Mouse (Mus musculus) CH12F3 (cell line): ENCODE results near the gene 1700028J19Rik.

Experiments used
- in situ Hi-C: fragments of 300-500 bp; cut with MboI; formaldehyde crosslinking; loops from 2 replicates; pipeline ENCODE4 v1.14.3; 2020; ENCODE audit warnings: low sequenced_read_pairs

The 1700028J19Rik gene

DNA sequence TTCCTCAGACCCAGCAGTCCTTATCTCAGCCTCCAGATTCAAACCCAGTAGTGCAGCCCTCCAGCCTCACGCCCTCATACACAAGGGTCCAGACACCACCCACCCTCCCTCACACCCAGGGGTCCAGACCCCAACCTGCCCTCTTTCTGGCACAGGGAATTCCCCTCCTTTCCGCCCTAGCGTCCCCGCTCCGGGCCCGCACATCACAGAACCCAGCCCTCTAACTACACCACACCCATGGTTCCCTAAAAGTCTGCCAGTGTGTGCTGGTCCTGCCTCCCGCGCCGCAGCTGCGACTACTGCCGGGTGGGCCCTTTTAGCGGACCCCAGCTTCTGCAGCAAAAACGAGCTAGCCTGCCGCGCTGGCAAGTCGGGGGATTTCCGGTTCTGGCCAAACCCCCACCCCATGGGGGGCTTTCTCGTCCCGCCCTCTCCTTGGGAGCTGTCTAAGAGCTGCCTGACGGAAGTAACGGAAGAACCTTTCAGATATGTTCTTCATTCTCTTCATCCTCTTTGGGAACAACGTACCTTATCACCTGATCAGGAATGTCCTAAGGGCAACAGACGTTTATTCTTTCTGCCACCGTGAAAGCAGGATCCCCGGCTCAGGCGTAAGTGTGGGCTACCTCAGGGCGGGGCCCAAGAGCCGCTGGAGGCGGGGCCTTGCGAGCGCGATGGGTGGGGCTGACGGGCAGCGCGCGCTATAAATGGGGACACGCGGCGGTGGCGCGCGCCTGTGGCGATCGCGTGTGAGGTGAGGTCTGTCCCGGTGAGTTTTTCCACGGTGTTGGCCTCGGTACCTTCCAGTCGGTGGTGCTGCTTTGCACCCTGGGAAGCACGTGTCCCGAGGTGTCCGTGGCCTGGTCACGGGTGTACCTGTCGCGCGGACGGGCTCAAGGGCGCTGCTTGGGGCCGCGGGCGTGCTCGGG lies at the start of gene 1700028J19Rik, which contains the start of gene 2410002F23Rik:
Gene 1700028J19Rik, minus strand, starts transcription at position 641 of the 929 bp plus-strand sequence.
Gene 2410002F23Rik, plus strand, starts transcription at position 668 of the 929 bp plus-strand sequence.
- in situ Hi-C loops = no loop called here

DNA sequence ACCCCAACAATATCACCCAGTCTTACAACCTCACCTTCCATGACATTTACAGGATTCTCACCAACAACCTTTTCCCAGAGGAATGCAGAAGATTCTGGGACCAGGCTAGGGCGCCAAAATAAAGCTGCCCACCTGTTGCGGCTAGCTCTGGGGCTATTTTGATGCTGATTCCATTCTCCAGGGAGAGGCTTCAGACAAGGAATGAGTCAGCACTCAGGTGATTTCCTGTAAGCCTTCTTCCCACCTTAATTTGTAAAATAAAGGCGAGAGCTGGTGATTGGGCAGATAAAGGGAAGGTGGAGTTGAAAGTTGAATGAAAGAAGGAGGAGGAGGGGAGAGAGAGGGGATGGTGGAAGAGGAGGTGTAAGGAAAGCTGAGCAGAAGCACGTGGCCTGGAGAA lies 44.9 kb upstream of the 1700028J19Rik start:
- in situ Hi-C loops = no loop called here

DNA sequence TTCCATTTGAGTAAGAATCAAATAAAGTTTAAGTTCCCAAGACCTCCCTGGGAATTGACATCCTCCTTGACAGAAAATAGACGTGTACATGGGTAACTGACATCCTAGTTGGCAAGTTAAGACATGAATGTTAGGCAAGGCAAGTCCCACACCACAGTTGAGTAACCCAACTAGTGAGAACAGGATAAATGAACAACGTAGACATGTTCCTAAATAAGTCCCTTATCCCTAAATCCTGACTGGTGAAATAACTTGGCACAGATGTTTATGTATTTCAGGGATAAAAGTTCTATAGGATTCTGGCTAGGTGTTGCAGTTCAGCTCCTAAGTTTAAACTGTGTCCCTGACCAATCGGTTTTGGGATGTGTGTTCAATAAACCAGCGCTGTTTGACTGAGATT lies 44.5 kb upstream of the 1700028J19Rik start:
- in situ Hi-C loops = no loop called here

DNA sequence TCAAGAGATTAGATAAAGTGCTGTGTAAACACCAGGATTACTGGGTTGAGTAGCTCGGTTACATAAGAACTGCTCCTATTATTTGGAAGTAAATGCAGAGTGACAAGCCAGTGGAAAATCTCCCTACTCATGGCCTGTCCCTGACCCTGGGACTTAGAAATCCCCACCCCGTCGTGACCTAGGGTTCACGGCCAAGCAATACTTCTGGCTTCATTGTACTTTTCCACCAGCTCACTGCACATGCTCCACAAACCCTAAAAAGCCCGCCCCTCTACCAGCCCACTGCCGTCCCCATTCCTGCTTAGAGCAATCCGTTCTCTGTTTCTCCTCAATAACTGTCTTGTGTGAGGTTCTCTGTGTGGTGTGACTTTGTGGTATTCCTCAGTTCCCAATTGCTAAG lies 41.3 kb upstream of the 1700028J19Rik start:
- in situ Hi-C loops = no loop called here

DNA sequence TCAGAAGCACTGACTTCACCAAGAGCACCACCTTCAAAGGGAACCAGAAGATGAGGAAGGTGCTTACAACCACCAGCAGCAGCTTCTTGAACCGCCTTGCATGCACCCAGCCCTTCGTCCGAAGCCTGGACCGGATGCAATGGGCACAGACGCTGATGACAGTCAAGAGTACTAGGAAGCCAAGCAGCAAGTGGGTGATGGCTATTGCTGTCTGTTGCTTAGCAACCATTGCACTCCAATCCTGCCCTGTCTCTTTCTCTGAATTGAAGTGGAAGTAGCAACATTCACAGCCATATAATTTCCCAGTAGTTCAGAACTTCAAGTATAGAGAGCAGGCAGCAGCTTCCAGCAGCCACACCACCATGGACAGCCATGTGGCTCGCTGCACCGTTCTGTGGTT lies 35.1 kb upstream of the 1700028J19Rik start:
- in situ Hi-C loops = no loop called here

DNA sequence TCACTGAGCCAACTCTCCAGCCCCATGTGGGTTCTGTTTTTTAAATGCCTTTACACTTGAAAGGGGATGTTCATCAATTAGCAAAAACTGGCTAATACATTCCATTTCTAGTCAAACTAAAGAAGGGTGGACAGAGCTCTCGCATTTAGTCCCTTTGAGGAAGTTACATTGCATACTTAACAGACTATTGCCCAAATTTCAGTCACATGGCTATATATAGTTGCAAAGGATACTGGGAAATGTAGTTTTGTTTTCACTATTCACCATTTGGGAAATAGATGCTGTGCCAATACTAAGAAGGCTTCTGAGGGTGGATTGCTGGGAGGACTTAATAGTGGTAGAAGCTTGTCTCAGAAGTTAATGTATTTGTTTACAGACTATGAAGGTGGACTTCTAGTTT lies 34.5 kb upstream of the 1700028J19Rik start:
- in situ Hi-C loops = no loop called here

DNA sequence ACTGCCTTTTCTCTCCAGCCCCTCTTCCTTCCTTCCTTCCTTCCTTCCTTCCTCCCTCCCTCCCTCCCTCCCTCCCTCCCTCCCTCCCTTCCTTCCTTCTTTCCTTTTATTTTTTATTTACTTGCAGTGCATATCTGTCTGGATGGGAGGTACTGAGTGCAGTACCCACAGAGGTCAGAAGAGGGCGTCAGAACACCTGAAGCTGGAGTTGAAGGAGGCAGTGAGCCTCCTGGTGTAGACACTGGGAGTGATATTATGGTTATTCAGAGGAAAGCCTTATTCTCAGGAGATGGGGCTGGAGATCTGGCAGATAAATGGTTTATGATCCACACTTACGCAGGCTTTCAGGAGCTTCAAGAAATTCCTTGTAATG lies 30.7 kb upstream of the 1700028J19Rik start:
- in situ Hi-C loops = no loop called here

DNA sequence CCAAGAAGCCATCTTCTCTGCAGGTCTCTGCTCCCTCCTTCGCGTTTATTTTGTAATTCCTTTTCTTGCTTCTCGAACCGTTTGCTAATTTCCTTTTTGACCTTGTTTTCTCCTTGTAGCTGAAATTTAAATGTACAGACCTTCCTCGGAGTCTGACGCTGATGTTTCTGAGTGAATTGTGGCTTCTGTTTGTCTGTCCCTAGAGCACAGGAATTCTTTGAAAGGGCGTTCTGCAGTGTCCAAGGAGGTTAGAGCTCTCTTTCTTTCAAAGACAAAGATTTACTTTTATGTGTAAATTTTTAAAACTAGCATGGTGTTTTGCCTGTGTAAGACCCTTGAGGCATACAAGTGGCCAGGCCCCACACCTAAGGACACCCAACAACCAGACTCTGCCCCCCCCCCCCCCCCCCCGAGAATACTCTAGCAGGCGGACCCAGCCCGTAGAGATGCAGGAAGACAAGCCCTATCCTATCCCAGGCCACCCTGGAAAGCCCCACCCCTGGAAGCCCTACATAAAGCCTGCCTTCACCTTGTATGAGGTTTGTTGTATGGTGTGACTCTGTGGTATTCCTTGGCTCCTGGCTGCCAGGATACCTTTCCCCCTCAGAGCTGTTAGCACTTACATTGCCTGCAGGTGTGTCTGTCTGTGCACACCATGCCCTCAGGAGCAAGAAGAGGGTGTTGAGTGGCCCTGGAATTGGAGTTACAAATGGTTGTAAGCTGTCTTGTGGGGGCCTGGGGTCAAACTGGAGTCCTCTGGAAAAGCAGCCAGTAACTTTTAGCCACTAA lies 30.2 kb upstream of the 1700028J19Rik start:
- in situ Hi-C loops = no loop called here

DNA sequence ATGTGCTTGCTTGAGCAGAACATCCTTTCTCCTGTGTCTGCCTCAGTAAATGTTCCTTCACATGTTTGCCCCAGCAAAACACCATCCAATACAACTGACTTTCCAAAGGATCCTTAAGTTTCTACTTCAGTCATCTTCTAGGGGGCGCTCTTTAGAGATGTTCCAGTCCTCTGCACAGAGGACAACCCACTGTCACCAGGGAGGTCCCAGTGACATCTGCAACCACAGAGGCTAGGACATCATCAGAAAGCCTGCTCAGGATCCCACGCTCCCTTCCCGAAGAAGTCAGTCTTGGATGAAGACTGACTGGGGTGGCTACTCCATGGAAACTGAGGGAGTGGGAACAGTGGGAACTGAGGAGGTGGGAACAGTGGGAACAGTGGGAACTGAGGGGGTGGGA lies 29.1 kb upstream of the 1700028J19Rik start:
- in situ Hi-C loops = no loop called here

DNA sequence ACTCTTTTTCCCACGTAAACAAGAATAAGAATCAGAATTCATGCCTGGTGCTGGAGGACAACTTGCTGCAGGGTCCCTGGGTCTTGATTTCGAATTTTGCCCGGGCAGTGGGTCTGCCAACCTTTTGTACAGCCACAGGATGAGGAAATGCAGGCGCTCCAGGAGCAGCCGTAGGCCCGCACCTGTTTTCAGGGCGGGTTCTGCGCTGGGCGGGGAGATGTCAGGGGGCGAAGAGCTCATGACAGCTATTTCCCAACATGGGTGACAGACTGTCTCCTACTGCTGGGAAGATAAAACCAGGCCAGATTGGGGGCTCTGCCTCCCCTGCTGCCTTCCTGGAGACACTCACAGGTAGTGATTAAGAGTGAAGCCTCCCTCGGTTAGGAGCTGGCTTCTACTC lies 27.6 kb upstream of the 1700028J19Rik start:
- in situ Hi-C loops = loop anchor here (25.0 kb wide), 1 partner anchor 188 kb away; the partner anchor contains the start of genes Aspdh and Josd2

DNA sequence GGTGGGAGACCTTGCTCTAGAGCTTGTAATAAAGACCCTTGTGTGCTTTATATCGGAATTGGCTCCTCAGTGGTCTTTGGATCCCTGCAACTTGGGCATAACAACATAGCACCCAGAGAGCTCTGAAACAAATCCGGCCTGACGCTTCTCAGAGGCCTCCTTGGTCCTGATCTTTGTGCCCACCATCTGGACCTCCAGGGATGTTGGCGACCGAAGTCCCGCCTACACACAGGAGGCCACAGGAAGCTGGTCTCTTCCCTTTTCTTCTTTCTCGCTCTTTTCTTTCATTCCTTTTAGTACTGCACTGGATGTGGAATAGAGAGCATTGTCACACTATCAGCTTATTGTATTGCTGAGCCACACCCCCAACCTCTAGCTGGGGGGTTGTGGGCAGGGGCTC lies 27.0 kb upstream of the 1700028J19Rik start:
- in situ Hi-C loops = loop anchor here (25.0 kb wide), 1 partner anchor 189 kb away; the partner anchor contains the start of genes Aspdh and Josd2

DNA sequence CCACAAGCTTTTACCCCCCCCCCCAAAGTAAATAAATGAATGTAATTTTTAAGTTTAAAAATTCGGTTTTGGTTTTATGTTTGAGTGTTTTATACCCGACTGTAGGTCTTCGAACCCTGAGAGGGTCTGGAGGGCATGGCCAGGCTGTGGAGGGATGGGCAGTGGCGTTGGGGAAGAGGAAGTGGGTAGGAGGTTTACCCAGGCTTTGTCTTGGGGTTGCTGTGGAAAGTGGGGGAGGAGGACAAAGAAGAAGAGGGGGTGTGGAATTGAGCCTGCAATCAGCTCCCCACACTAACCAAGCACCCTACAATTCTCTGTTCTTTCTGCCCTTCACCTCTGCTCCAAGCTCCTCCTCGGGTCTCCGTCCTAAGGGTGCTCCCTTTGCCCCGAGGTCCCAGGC lies 26.1 kb upstream of the 1700028J19Rik start:
- in situ Hi-C loops = loop anchor here (25.0 kb wide), 1 partner anchor 190 kb away; the partner anchor contains the start of genes Aspdh and Josd2

DNA sequence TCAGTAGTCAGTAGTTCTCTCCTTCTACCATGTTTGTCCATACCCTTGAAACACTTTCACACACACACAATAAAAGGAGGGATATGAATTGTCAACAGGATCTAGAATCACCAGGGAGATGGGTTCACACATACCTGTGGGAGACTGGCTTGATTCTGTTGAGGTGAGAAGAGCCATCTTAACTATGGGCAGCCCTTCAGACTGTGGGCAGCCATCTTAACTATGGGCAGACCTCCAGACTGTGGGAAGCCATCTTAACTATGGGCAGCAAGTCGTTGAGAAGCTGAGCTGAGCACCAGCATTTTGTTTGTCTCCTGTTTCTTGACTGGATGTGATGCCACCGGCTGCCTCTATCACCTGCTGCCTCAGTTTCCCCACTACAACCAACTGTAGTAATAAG lies 24.8 kb upstream of the 1700028J19Rik start:
- in situ Hi-C loops = loop anchor here (25.0 kb wide), 1 partner anchor 191 kb away; the partner anchor contains the start of genes Aspdh and Josd2

DNA sequence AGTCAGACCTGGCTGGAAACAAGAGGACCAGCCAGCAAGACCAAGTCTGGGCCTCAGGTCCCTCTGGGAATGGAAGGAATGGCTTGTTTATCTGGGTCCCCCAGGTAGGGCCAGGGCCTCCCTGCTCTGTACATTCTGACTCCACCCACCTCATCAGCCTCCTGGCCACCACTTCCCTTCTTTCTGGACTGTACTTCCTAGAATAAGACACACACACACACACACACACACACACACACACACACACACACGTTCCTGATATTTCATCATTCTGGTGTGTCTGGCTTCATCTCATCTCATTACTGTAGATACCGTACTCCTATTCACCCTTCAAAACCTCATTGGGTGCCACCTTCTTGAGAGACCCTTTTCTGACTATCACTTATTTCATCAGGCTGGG lies 22.9 kb upstream of the 1700028J19Rik start:
- in situ Hi-C loops = loop anchor here (10.0 to 25.0 kb wide), 3 partner anchors 45 to 193 kb away; partner anchors contain the start of genes Aspdh, Josd2 and Shank1

DNA sequence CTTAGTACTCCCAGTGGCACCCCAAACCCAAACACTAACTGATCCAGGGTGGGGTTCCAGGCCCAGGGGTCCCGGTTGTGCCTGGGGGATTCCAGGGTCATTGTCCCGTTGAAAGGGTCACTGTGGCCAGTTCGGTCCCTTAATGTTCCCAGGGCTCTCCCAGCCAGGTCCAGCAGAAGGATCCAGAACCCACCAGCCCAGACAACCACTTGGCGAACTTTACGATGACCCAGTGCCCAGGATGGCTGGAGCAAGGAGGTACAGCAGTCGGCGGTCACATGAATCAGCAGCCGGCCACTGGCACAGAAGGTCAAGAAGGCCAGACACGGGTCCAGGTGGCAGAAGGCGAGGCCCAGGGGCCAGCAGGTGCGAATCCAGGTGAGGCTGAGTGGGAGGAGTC lies 21.6 kb upstream of the 1700028J19Rik start:
- in situ Hi-C loops = loop anchor here (10.0 to 25.0 kb wide), 3 partner anchors 47 to 194 kb away; partner anchors contain the start of genes Aspdh, Josd2 and Shank1

DNA sequence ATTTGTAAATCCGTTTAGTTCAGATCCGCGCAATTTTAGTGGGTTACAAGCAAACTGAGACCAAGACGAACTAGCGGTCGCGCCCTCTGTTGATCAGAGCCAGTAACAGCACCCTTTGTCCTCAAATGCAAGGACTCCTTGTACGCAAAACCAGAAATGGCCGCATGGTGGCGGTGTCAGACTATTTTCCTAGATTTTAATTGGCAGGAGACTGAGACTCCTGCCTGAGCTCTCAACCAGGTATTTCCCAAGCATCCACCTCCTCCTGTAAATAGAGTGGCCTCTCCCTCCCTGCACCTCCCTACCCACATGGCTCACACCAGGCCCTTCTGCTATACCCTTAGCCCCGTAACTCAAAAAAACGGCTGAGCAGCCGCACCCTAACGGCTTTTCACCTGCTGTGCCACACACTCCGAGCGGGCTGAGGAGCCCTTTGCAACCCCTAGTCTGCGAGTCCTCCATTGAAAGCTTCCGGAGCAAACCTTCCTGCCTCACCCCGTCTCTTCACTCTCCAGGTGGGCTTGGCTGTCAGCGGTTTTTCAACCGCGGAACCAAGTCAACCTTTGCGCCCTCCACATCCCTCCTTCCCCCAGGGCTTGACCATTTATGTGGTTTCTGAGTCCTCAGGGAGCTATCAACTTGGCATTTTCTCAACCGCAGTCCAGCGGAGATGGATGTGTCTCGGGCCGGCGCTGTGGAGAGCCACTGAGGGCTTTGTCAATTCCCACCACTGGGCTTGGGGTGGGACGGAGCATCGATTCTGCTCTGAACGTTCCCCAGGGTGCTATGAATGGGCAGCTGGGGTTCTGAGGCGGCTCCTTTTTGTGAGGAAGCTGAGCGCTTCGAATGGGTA lies 16.5 kb upstream of the 1700028J19Rik start:
- in situ Hi-C loops = loop anchor here (10.0 to 25.0 kb wide), 3 partner anchors 52 to 199 kb away; partner anchors contain the start of genes Aspdh, Josd2 and Shank1

DNA sequence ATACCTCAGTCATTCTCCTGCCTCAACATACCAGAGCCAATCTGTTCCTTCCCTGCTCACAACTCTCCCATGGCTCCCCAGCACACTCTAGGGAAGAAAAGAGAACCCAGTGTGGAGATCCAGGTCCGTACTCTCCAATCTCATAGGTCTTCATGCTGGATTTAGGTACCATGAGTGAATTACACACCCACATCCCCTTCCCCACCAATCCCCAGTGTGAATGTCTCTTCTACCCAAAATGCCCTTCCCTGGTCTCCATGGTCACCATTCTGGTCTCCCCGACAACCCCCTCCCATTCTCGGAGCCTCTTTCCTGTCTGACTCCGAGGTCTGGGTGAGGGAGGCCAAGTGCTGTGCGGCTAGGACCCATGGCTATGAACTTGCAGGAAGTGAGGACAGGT lies 14.7 kb upstream of the 1700028J19Rik start, which contains the start of gene Gm15517:
Gene Gm15517, plus strand, starts transcription at position 301 of the 400 bp plus-strand sequence.
- in situ Hi-C loops = loop anchor here (10.0 to 25.0 kb wide), 3 partner anchors 54 to 201 kb away; partner anchors contain the start of genes Aspdh, Josd2 and Shank1

DNA sequence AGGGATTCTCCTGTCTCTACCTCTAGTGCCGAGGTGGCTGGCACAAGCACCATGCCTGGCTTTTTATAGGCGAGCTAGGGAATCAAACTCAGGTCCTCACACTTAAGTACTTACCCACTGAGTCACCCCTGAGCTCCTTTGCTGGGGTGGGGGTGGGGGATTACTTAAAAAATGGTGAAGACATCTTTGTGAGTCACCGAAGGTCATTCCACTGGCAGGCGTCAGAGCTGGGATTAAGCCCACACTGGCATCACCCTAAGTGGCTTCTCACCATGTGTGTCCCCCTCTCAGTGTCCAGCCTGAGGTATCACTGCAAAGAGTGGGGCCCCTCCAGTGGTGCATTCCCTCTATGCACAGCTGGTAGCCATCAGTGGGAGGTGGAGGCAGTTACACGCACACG lies 13.9 kb upstream of the 1700028J19Rik start:
- in situ Hi-C loops = loop anchor here (10.0 to 25.0 kb wide), 3 partner anchors 54 to 202 kb away; partner anchors contain the start of genes Aspdh, Josd2 and Shank1

DNA sequence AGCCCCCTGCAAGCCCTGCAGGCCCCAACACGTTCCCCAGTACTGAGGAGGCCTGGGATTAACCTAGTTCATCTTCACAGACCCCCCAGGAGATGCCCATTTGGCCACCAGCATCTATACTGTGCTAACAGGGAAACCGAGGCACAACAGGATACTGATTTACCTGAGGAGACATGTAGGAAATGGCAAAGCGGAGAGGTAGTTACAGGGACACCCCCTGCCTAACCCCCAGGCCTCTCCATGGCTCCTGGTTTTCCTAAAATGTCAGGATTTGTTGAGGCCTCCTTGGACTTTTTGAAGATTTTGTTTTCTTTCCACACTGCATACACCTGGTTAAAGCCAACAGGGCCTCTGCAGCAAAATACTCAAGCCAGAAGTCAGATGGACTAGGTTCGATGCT lies 10.8 kb upstream of the 1700028J19Rik start, which contains the start of gene Acp4:
Gene Acp4, minus strand, starts transcription at position 101 of the 400 bp plus-strand sequence.
- in situ Hi-C loops = loop anchor here (25.0 kb wide), 1 partner anchor 205 kb away; the partner anchor contains the start of genes Aspdh and Josd2
